22 mouse cellular contexts compared by ENCODE assay signal in genomic region chr4:108225341-108225872, GRCm38 (mm10). TPM values are rescaled to one million over a fixed set of nuclear protein-coding genes. Genes with fewer than 3 reads are reported as not detected.
DNase-seq lines count a peak whose midpoint lies in the region; ATAC-seq lines count a peak whose summit lies in the region.
"Had no signal": no experiment of that assay in that cellular context is flagged by ENCODE, and none has a peak within 500 bp of the region (broad histone marks: within the 10 kb centered on the region; RNA-seq: fewer than 3 reads in every experiment).

No protein-coding gene starts in this region.

- no peaks in the 10 kb centered on the region for H3K27me3 ChIP-seq in intestine, embryonic 16.5 days (replicated peaks; ENCODE audit: control insufficient read depth, insufficient read depth, low read length)
- H3K27me3 ChIP-seq: forebrain, embryonic 13.5 days; heart, embryonic 15.5 days; limb, embryonic 13.5 days had no signal

- H3K36me3 ChIP-seq in intestine, embryonic 16.5 days (ENCODE audit: control insufficient read depth, insufficient read depth, low read length): no peaks in the 10 kb centered on the region
- H3K36me3 ChIP-seq: heart, embryonic 15.5 days; hindbrain, embryonic 10.5 days; limb, embryonic 13.5 days; neural tube, embryonic 13.5 days had no signal

- DNase-seq in kidney, adult 11 months: peak; percentile 6
- no peak for DNase-seq in kidney, postnatal 4 days
- peak; percentile 5 for DNase-seq in ovary, postnatal 36 days (ENCODE audit: low spot score)
- DNase-seq in ovary, postnatal 10 days (ENCODE audit: low spot score): no peak
- peak; percentile 81 for DNase-seq in yolk sac, embryonic 10.5 days (ENCODE audit: low spot score)
- DNase-seq in right cerebral cortex, postnatal 14 days: no peak
- DNase-seq in spleen, adult 12 weeks (ENCODE audit: low spot score): no peak
- DNase-seq: B cell, adult 2 months; cerebellum, adult 11-12 months; cerebellum, postnatal 36 days; heart, adult 11 months; lung, postnatal 10 days; retina, postnatal 1 day; thymus, adult 2 months had no signal

- H3K4me1 ChIP-seq in intestine, embryonic 16.5 days (ENCODE audit: control insufficient read depth, insufficient read depth, low read length): no peaks in the 10 kb centered on the region
- H3K4me1 ChIP-seq: forebrain, embryonic 13.5 days; limb, embryonic 13.5 days; neural tube, embryonic 13.5 days had no signal

- H3K9me3 ChIP-seq in intestine, embryonic 16.5 days (ENCODE audit: control insufficient read depth, low read length): no peaks in the 10 kb centered on the region
- H3K9me3 ChIP-seq: forebrain, embryonic 13.5 days; heart, embryonic 15.5 days; hindbrain, embryonic 10.5 days; limb, embryonic 13.5 days; neural tube, embryonic 13.5 days had no signal

- no peak overlapping the region for H3K4me2 ChIP-seq in intestine, embryonic 16.5 days (ENCODE audit: low read depth, low read length)
- H3K4me2 ChIP-seq: forebrain, embryonic 13.5 days; heart, embryonic 15.5 days; limb, embryonic 13.5 days; neural tube, embryonic 13.5 days had no signal

- no peak overlapping the region for H3K4me3 ChIP-seq in intestine, embryonic 16.5 days (ENCODE audit: low read length)
- H3K4me3 ChIP-seq: forebrain, embryonic 13.5 days; heart, embryonic 15.5 days; hindbrain, embryonic 10.5 days; layer of hippocampus, adult 2 months; left cerebral cortex, adult 2 months; limb, embryonic 13.5 days; neural tube, embryonic 13.5 days had no signal

- H3K9ac ChIP-seq in intestine, embryonic 16.5 days (ENCODE audit: low read depth, low read length): no peak overlapping the region
- H3K9ac ChIP-seq: forebrain, embryonic 13.5 days; heart, embryonic 15.5 days; limb, embryonic 13.5 days; neural tube, embryonic 13.5 days had no signal

- 44% methylated on average over 3 of the region's 3 CpGs for WGBS in intestine, embryonic 16.5 days

- peak; percentile 73; the same call in 1 of the 2 replicates for ATAC-seq in intestine, embryonic 16.5 days
- ATAC-seq: forebrain, embryonic 13.5 days had no signal

- no peak overlapping the region; the same call in 1 of the 2 replicates for H3K27ac ChIP-seq in intestine, embryonic 16.5 days (ENCODE audit: low read length)
- H3K27ac ChIP-seq: forebrain, embryonic 13.5 days; heart, embryonic 15.5 days; hindbrain, embryonic 10.5 days; layer of hippocampus, adult 2 months; left cerebral cortex, adult 2 months; limb, embryonic 13.5 days; neural tube, embryonic 13.5 days had no signal

RNA-seq across cellular contexts. Expression of gene Zyg11a, which starts 7.6 kb away (rescaled TPM):
- polyA plus RNA-seq in intestine, embryonic 16.5 days (2015; fragmentation: Nextera tagmentation; extraction: Ambion mirVana): 0.09 and 0.15 TPM in 2 replicates
- polyA plus RNA-seq: forebrain, embryonic 13.5 days; neural tube, embryonic 13.5 days had no signal

Comparison
In these comparisons a context has a peak if more than half of its experiments do, and no peak if none do; other contexts are left out.
1. DNase-seq: peak in kidney, adult 11 months (single experiment), ovary, postnatal 36 days (single experiment) and yolk sac, embryonic 10.5 days (single experiment); none in kidney, postnatal 4 days (0 of 2), ovary, postnatal 10 days (single experiment), right cerebral cortex, postnatal 14 days (single experiment) and spleen, adult 12 weeks (single experiment).